Mouse (Mus musculus) heart, adult 8-10 months (tissue): Measurements from ENCODE around the gene Tshz3. TPM values are rescaled to one million over a fixed set of nuclear protein-coding genes. Genes with fewer than 3 reads are reported as not detected.
A peak's percentile ranks its signal among the peaks of the same experiment; 100 is the strongest.

Experiments
- DNase-seq: peaks from one replicate; pipeline ENCODE4 v3.0.0; 2022; ENCODE audit warnings: low spot score
- total RNA-seq, 4 experiments: library from RNA; stranded (reverse); gene quantifications; 2 replicates each; pipeline ENCODE4 v1.2.4; 2022

Tshz3 gene
- 1 to 10 TPM; 2.7 to 4.2 (median 3.8) TPM for total RNA-seq

DNA sequence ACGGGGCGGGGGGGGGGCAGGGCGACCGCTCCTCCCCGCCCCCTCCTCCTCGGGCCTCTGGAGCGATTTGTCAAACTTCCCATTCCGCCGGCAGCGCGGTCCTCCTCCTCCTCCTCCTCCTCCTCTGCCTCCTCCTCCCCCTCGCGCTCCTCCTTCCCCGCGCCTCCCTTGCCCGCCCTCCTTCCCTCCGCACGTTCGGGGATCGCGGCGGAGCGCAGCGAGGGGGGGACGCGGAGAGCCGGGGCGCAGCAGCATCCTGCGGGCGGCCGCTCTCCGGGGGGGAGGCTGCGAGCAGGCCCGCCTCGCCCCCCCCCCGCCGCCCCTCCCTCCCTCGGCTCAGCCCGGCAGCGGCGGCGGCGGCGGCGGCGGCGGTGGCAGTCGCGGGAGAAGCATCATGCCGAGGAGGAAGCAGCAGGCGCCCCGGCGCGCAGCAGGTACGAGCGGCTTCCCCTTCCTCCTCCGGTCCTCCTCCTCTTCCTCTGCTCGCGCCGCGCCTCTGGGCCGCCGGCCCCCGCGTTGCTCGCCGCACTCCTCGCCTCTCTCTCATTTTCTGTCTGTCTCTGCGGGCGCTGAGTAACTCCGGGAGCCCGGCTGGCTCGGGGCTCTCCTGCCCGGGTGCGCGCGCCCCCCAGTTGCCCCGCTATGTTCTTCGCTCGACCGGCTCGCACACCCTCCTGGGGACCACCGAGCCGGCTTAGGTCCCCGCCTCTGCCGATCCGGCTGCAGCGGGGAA, at the start of gene Tshz3:
Tshz3 (plus strand) TSS at position 263 of the 733 bp plus-strand sequence.
- DNase-seq, result peak; percentile 75

DNA sequence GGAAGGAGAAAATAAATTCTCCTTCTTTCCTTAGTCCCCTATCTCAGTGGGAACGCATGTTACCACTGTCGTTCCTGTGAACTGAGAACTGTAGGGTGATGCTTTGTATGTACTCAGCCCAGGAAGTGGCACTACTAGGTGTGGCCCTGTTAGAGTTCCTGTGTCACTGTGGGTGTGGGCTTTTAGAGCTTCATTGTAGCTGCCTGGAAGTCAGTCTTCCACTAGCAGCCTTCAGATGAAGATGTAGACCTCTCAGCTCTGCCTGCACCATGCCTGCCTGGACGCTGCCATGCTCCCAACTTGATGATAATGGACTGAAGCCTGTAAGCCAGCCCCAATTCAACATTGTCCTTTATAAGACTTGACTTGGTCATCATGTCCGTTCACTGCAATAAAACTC, 42.0 kb upstream of the Tshz3 start:
- no peak for DNase-seq

- DNase-seq, result no peak
Observed at GRCm38 (mm10) chr7:36656401-36656800, 41.5 kb upstream of the Tshz3 start.

GRCm38 (mm10) chr7:36658331-36658730, 39.6 kb upstream of the Tshz3 start:
- DNase-seq, result no peak

GRCm38 (mm10) chr7:36659265-36659664, 38.7 kb upstream of the Tshz3 start:
- no peak for DNase-seq

GRCm38 (mm10) chr7:36660654-36661053, 37.3 kb upstream of the Tshz3 start:
- DNase-seq, result no peak

DNA sequence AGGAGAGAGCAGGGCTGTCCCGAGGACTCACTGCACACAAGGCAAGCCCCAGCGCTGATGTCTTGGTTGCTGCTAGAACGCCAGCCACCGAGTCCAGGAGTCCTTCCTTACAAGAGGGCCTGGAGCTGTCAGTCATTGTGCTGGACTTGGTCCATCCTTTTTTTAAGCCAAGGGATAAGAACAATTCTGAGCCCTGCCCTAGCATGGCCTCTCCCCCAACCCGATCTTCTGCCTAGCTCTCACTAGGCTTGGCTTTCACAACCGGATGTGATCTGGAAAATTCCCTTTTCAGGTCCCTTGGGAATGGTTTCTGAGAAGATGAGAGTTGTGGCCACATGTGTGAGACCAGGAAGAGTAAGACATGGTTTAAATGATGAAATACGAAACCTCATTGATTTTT, 34.5 kb upstream of the Tshz3 start:
- DNase-seq, result peak; percentile 66

DNA sequence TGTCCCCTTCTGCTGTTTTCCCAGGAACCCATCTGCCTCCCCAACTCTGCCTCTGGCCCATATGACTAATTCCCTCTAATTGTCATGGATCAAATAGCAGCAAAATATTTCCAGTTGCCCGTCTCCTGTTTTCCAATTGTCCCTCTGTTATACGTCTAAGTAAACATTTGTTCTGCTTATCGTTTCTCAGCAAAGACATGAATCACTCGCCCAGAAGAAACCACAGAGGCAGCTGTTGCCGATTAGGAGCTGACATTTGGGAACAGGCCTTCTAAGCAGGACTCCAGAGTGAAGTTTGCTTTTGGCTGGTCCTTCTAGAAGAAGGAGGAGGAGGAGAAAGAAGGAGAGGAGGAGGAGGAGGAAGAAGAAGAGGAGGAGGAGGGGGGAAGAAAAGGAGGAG, 30.2 kb upstream of the Tshz3 start:
- peak; percentile 48 for DNase-seq

DNA sequence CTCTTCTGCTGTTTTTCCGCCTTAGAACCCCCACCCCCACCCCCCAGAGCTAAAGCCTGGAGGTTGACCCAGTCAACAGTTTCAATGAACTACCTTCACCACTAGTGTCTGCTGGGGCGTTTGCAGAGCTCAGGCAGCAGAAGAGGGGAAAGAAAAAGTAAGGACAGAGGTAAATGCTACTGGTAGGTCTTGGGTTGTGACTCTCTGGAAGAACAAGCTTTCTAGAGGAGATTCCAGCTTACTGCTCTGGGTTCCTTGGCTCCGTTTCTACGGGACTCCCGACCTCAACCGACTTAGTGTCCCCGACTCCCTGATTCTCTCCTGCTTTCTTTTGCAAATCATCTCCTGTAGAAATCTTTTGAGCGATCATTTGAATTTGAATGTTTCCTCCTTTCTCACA, 19.9 kb upstream of the Tshz3 start:
- no peak for DNase-seq

GRCm38 (mm10) chr7:36678510-36678909, 19.4 kb upstream of the Tshz3 start:
- no peak for DNase-seq

GRCm38 (mm10) chr7:36679031-36679618, 18.8 kb upstream of the Tshz3 start:
- DNase-seq, result no peak

- no peak for DNase-seq
Observed at GRCm38 (mm10) chr7:36679866-36680458, 18.0 kb upstream of the Tshz3 start.

DNA sequence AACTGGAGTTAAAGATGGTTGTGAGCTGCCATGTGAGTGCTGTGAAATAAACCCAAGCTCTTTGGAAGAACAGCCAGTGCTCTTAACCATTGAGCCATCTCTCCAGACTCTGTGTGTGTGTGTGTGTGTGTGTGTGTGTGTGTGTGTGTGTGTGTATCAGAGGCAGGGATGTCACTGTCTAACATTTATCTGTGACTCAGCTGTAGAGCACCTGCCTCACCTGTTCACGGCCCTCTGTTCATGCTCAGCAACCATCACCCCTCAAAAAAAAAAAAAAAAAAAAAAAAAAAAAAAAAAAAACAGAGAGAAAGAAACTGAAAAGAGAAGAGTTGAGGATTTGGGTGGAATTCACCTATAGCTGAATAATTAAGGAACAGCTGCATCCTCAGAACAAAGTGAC, 10.4 kb upstream of the Tshz3 start:
- DNase-seq, result no peak

DNA sequence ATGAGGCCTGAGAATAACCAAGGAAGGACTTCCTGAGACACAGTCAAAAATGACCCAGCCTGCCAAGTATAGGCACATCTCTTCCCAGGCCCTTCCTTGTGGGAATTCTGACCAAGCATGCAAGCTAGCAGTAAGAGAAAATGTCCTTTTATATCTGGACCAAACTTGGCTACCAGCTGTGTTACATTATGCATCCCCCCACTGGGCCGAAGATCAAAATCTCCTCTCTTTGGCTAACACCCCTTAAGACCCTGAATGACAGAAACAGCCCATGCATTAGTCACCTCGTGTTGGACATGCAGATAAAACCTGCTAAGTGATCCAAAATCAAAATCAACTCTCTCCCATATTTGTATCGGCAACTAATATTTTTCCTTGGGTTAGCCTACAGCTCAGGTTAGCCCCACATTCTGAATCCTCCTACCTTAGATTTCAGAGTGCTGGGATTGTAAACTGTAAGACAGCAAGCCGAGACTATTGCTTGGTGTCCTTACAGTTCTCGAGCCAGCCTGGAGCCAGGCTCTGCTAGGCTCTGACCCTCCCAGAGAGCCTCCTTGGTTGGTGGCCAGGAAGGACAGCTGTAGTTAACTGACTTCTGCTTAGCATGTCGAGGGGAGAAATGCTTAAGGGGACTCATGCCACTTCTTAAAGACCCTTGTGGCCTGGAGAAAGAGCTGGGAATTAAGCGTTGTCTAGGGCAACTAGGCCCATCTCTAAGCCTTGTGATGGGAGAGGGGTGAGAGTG, 8.7 kb upstream of the Tshz3 start:
- DNase-seq, result no peak

GRCm38 (mm10) chr7:36690551-36690950, 7.4 kb upstream of the Tshz3 start:
- no peak for DNase-seq

DNA sequence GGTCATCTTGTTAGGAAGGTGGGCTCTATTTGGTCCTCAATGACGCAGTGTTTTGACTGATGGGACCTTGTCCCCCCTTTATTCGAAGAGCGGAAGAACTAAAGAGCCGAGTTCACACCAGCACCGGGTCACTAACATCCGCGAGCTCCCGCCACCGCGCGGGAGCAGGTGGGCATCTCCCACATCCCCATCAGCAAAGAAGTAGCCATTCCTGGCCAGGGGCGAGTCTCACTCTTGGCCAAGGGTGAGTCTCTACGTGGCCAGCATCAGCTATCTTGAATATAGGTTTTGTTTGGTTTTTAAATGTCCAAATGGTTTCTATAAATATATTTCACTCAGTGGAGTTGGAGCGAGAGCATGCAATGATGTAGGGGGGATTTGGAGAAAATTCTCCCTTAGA, 6.3 kb upstream of the Tshz3 start:
- DNase-seq, result no peak

GRCm38 (mm10) chr7:36692381-36692780, 5.5 kb upstream of the Tshz3 start:
- no peak for DNase-seq

GRCm38 (mm10) chr7:36693081-36693480, 4.8 kb upstream of the Tshz3 start:
- no peak for DNase-seq

- no peak for DNase-seq
Observed at GRCm38 (mm10) chr7:36694642-36695191, 3.2 kb upstream of the Tshz3 start.

- DNase-seq, result no peak
Observed at GRCm38 (mm10) chr7:36695276-36695675, 2.6 kb upstream of the Tshz3 start.

DNA sequence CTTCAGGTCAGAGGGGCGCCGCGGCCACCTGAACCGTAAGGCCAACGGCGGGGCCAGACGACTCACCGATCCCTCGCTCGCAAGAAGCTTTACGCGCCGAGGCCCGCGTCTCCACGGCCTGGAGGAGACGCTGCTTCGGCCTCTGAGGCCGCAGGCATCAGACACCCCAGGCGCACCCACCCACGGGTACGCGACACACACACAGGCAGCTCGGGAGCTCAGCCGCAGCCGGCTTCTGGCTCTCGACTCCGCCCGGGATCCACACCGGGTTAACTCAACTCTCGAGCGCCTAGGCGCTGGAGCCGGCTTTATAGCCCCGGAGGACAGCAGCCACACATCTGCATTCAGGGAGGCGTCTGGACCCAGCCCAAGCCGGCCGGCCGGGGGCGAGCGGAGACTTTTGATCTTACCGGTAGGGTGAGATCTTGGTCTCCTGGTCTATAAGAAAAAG, 2.1 kb upstream of the Tshz3 start:
- no peak for DNase-seq
